Mouse (Mus musculus): Measurements from ENCODE around the gene Kctd6. TPM values are rescaled to one million over a fixed set of nuclear protein-coding genes. Genes with fewer than 3 reads are reported as not detected.
"Not testable (repeated sequence)": the region's sequence is repeated elsewhere in the genome, so short reads cannot be mapped to it uniquely, and the experiment has no call there.

Gene Kctd6
- polyA plus RNA-seq, 1 experiment from 2014 or later: 18.3 TPM

- no peak for ATAC-seq (replicated peaks)
- 60% methylated on average over 7 of the region's 7 CpGs for WGBS
- no peak overlapping the region for H3K4me3 ChIP-seq
- H3K4me1 ChIP-seq: no peaks in the 10 kb centered on the region
- H3K27me3 ChIP-seq (replicated peaks): no peaks in the 10 kb centered on the region
- no peaks in the 10 kb centered on the region for H3K36me3 ChIP-seq (replicated peaks)
- no peaks in the 10 kb centered on the region for H3K9me3 ChIP-seq
- no peak overlapping the region for H3K4me2 ChIP-seq
- H3K27ac ChIP-seq: no peak overlapping the region
- no peak overlapping the region for H3K9ac ChIP-seq
These were observed 43.8 kb downstream of the Kctd6 start for GRCm38 (mm10) chr14:8257521-8258334.

- 50% methylated on average over 3 of the region's 3 CpGs for WGBS
These were observed 44.3 kb downstream of the Kctd6 start for GRCm38 (mm10) chr14:8258335-8258627.

GRCm38 (mm10) chr14:8258752-8259151 lies 44.8 kb downstream of the Kctd6 start:
- Histone ChIP-seq H3K36me3 (replicated peaks) (no peaks in the 10 kb centered on the region), H3K27me3 (replicated peaks) (no peaks in the 10 kb centered on the region), H3K4me1 (no peaks in the 10 kb centered on the region), H3K4me2 (no peak overlapping the region), H3K4me3 (no peak overlapping the region), H3K9ac (no peak overlapping the region), H3K27ac (no peak overlapping the region), H3K9me3 (no peaks in the 10 kb centered on the region)
- WGBS: 81% methylated on average over 3 of the region's 3 CpGs
- ATAC-seq (replicated peaks): no peak

More at GRCm38 (mm10) chr14:8258335-8258627, 44.3 kb downstream of the Kctd6 start:
- Histone ChIP-seq H3K4me2 (no peak overlapping the region), H3K9ac (no peak overlapping the region), H3K4me1 (no peaks in the 10 kb centered on the region), H3K27me3 (replicated peaks) (no peaks in the 10 kb centered on the region), H3K4me3 (no peak overlapping the region), H3K36me3 (replicated peaks) (no peaks in the 10 kb centered on the region), H3K9me3 (no peaks in the 10 kb centered on the region), H3K27ac (no peak overlapping the region)
- no peak for ATAC-seq (replicated peaks)

GRCm38 (mm10) chr14:8259166-8259565 lies 45.2 kb downstream of the Kctd6 start, which contains the start of gene Acox2:
TSS of gene Acox2 (minus strand) at chr14:8259353.
- no peak for ATAC-seq (replicated peaks)
- H3K9ac ChIP-seq: no peak within 1 kb of the TSS
- no peak within 1 kb of the TSS for H3K4me3 ChIP-seq
- H3K27ac ChIP-seq: no peak within 1 kb of the TSS
- no peaks in the 10 kb centered on the region for H3K9me3 ChIP-seq
- H3K36me3 ChIP-seq (replicated peaks): no peaks in the 10 kb centered on the region
- no peak within 1 kb of the TSS for H3K4me2 ChIP-seq
- H3K4me1 ChIP-seq: no peaks in the 10 kb centered on the region
- WGBS: 83% methylated on average over 3 of the region's 3 CpGs
- no peaks in the 10 kb centered on the region for H3K27me3 ChIP-seq (replicated peaks)

- no peak overlapping the region for H3K27ac ChIP-seq
- H3K27me3 ChIP-seq (replicated peaks): no peaks in the 10 kb centered on the region
- no peaks in the 10 kb centered on the region for H3K9me3 ChIP-seq
- H3K4me3 ChIP-seq: no peak overlapping the region
- no peak overlapping the region for H3K9ac ChIP-seq
- ATAC-seq (replicated peaks): no peak
- no peak overlapping the region for H3K4me2 ChIP-seq
- H3K36me3 ChIP-seq (replicated peaks): no peaks in the 10 kb centered on the region
- WGBS: 74% methylated on average over 5 of the region's 5 CpGs
- H3K4me1 ChIP-seq: no peaks in the 10 kb centered on the region
These were observed 46.3 kb downstream of the Kctd6 start for GRCm38 (mm10) chr14:8260214-8260613.

GRCm38 (mm10) chr14:8262242-8262641 lies 48.3 kb downstream of the Kctd6 start:
- Histone ChIP-seq H3K36me3 (replicated peaks) (no peaks in the 10 kb centered on the region), H3K4me3 (no peak overlapping the region), H3K9me3 (no peaks in the 10 kb centered on the region), H3K27ac (no peak overlapping the region), H3K9ac (no peak overlapping the region), H3K4me1 (no peaks in the 10 kb centered on the region), H3K27me3 (replicated peaks) (no peaks in the 10 kb centered on the region), H3K4me2 (no peak overlapping the region)
- WGBS: 44% methylated on average over 1 of the region's 1 CpGs
- ATAC-seq (replicated peaks): no peak

GRCm38 (mm10) chr14:8264378-8264777 lies 50.4 kb downstream of the Kctd6 start:
- 96% methylated on average over 1 of the region's 1 CpGs for WGBS

GRCm38 (mm10) chr14:8271281-8271680 lies 57.3 kb downstream of the Kctd6 start:
- not testable (repeated sequence) for H3K9me3 ChIP-seq; H3K27ac ChIP-seq; H3K27me3 ChIP-seq (replicated peaks); H3K4me2 ChIP-seq; ATAC-seq (replicated peaks); H3K36me3 ChIP-seq (replicated peaks); H3K9ac ChIP-seq; H3K4me3 ChIP-seq; H3K4me1 ChIP-seq
- 87% methylated on average over 8 of the region's 8 CpGs for WGBS

More at GRCm38 (mm10) chr14:8264378-8264777, 50.4 kb downstream of the Kctd6 start:
- H3K9me3 ChIP-seq: no peaks in the 10 kb centered on the region
- no peak overlapping the region for H3K9ac ChIP-seq
- H3K27me3 ChIP-seq (replicated peaks): no peaks in the 10 kb centered on the region
- no peak for ATAC-seq (replicated peaks)
- H3K4me1 ChIP-seq: no peaks in the 10 kb centered on the region
- no peak overlapping the region for H3K4me2 ChIP-seq
- H3K27ac ChIP-seq: no peak overlapping the region
- H3K4me3 ChIP-seq: no peak overlapping the region
- H3K36me3 ChIP-seq (replicated peaks): no peaks in the 10 kb centered on the region

Other genes with a start within 250 kb of the Kctd6 start
- gene Dnase1l3, start 219.6 kb upstream of the Kctd6 start, polyA plus RNA-seq (2015; fragmentation: Nextera tagmentation; extraction: Ambion mirVana): 0.04 and 0.06 TPM in 2 replicates
- gene Abhd6, start 211.2 kb upstream of the Kctd6 start, polyA plus RNA-seq (2015; fragmentation: Nextera tagmentation; extraction: Ambion mirVana): 39.1 and 40.0 TPM in 2 replicates
- 43.8 and 46.3 TPM in 2 replicates for gene Rpp14, start 133.8 kb upstream of the Kctd6 start, polyA plus RNA-seq (2015; fragmentation: Nextera tagmentation; extraction: Ambion mirVana)
- gene Pxk, start 115.9 kb upstream of the Kctd6 start, polyA plus RNA-seq (2015; fragmentation: Nextera tagmentation; extraction: Ambion mirVana): 66.0 and 67.5 TPM in 2 replicates
- gene Pdhb, start 41.1 kb upstream of the Kctd6 start, polyA plus RNA-seq (2015; fragmentation: Nextera tagmentation; extraction: Ambion mirVana): 245 TPM in 2 replicates
- gene Acox2, start 45.2 kb downstream of the Kctd6 start, polyA plus RNA-seq (2015; fragmentation: Nextera tagmentation; extraction: Ambion mirVana): not detected in 2 replicates
- 0.66 and 0.68 TPM in 2 replicates for gene Fam107a, start 103.9 kb downstream of the Kctd6 start, polyA plus RNA-seq (2015; fragmentation: Nextera tagmentation; extraction: Ambion mirVana)
- not detected in 2 replicates for gene Oit1, start 164.6 kb downstream of the Kctd6 start, polyA plus RNA-seq (2015; fragmentation: Nextera tagmentation; extraction: Ambion mirVana)